Mouse (Mus musculus) ES-E14 (cell line): Measurements from ENCODE around the gene Serbp1. TPM values are rescaled to one million over a fixed set of nuclear protein-coding genes. Genes with fewer than 3 reads are reported as not detected.

ENCODE experiments used
- DNase-seq: peaks from one replicate; pipeline ENCODE4 v3.0.0-alpha.2; 2013; ENCODE audit warnings: low read depth, low spot score
- H3K27ac ChIP-seq: 2 replicates; pipeline ENCODE4 v1.5.1; 2012; ENCODE audit warnings: low read depth, mild to moderate bottlenecking, low read length, moderate library complexity, mixed read lengths; ENCODE audit not compliant: poor library complexity, insufficient read depth, severe bottlenecking
- H3K36me3 ChIP-seq: 2 replicates; pipeline ENCODE4 v1.6.1; 2012; ENCODE audit warnings: mild to moderate bottlenecking, low read length, moderate library complexity, mixed read lengths; ENCODE audit not compliant: control insufficient read depth, poor library complexity, insufficient read depth, severe bottlenecking
- H3K4me1 ChIP-seq, 2 experiments: fragments of 150-350 bp in 1 of 2; sonication (generic) in 1 of 2; 2 replicates each; pipeline ENCODE4 v1.6.1; 2012; ENCODE audit warnings: low read length in 2 of 2, mild to moderate bottlenecking in 1 of 2, mixed read lengths in 1 of 2; ENCODE audit not compliant: control insufficient read depth in 2 of 2, insufficient read depth in 2 of 2, poor library complexity in 1 of 2
- H3K4me3 ChIP-seq, 2 experiments: fragments of 150-350 bp in 1 of 2; sonication (generic) in 1 of 2; 2 replicates each; pipeline ENCODE4 v1.5.1; 2012; ENCODE audit warnings: low read length in 2 of 2, low read depth in 1 of 2, mild to moderate bottlenecking in 1 of 2, mixed read lengths in 1 of 2; ENCODE audit not compliant: insufficient read depth in 1 of 2, poor library complexity in 1 of 2, severe bottlenecking in 1 of 2
- H3K9ac ChIP-seq: 2 replicates; pipeline ENCODE4 v1.6.1; 2012; ENCODE audit warnings: low read depth, mild to moderate bottlenecking, low read length, mixed read lengths; ENCODE audit not compliant: poor library complexity, insufficient read depth, severe bottlenecking
- H3K9me3 ChIP-seq: fragments of 150-350 bp; sonication (generic); 2 replicates; pipeline ENCODE4 v1.6.1; 2012; ENCODE audit warnings: low read depth, mild to moderate bottlenecking, low read length; ENCODE audit not compliant: control insufficient read depth, insufficient read depth
- CHD2 ChIP-seq: IDR thresholded peaks from 2 replicates; pipeline ENCODE4 v1.6.1; 2014; ENCODE audit warnings: mild to moderate bottlenecking, low read depth, low read length, inconsistent platforms
- HCFC1 ChIP-seq: IDR thresholded peaks from 2 replicates; pipeline ENCODE4 v1.6.1; 2012; ENCODE audit warnings: low read length, inconsistent platforms, borderline replicate concordance; ENCODE audit not compliant: insufficient read depth
- MAFK ChIP-seq: IDR thresholded peaks from 2 replicates; pipeline ENCODE4 v1.6.1; 2014; ENCODE audit warnings: mild to moderate bottlenecking, low read depth, low read length, inconsistent platforms; ENCODE audit not compliant: insufficient read depth
- ZC3H11A ChIP-seq: IDR thresholded peaks from 2 replicates; pipeline ENCODE4 v1.6.1; 2012; ENCODE audit warnings: low read depth, mild to moderate bottlenecking, inconsistent platforms, low read length, borderline replicate concordance
- ZNF384 ChIP-seq: IDR thresholded peaks from 2 replicates; pipeline ENCODE4 v1.6.1; 2012; ENCODE audit warnings: low read depth, low read length, inconsistent platforms
- in situ Hi-C, 2 experiments: fragments of 600-800 bp; cut with MboI; formaldehyde crosslinking; loops; one replicate each; pipeline ENCODE4 v1.15.1; 2025; ENCODE audit warnings: low sequenced_read_pairs in 2 of 2, inconsistent platforms in 1 of 2; ENCODE audit not compliant: unreplicated experiment in 2 of 2
- total RNA-seq: library from RNA; depleted of rRNA; stranded (reverse); fragments of 300-350 nt; gene quantifications from 2 replicates; pipeline ENCODE4 v1.2.3, GENCODE M21; 2012

Serbp1 gene
- total RNA-seq, 1 experiment: 1,032 TPM

- peaks cover 0 to 11% of the 10 kb centered on the region in 2 experiments; a peak in 1 of 4 replicates for H3K4me1 ChIP-seq
- no peak overlapping the region for H3K9ac ChIP-seq
- no peaks in the 10 kb centered on the region for H3K9me3 ChIP-seq
- no peak for TF ChIP-seq ZNF384
- TF ChIP-seq CHD2: no peak
- TF ChIP-seq MAFK: no peak
- TF ChIP-seq ZC3H11A: no peak
- no peak for TF ChIP-seq HCFC1
- in situ Hi-C loops: no loop called here
- DNase-seq: no peak
- no peak overlapping the region for H3K27ac ChIP-seq
- no peak overlapping the region for H3K4me3 ChIP-seq
- H3K36me3 ChIP-seq: no peaks in the 10 kb centered on the region
Measured at GRCm38 (mm10) chr6:67302471-67302870, 64.5 kb downstream of the Serbp1 start.

GRCm38 (mm10) chr6:67303210-67303609 is 65.2 kb downstream of the Serbp1 start:
- no peak overlapping the region for H3K27ac ChIP-seq
- no peak overlapping the region for H3K9ac ChIP-seq
- H3K36me3 ChIP-seq: no peaks in the 10 kb centered on the region
- DNase-seq: no peak
- in situ Hi-C loops: no loop called here
- TF ChIP-seq ZC3H11A (no peak), ZNF384 (no peak), CHD2 (no peak), HCFC1 (no peak), MAFK (no peak)
- H3K4me1 ChIP-seq: peaks cover 0 to 11% of the 10 kb centered on the region in 2 experiments; a peak in 1 of 4 replicates
- H3K9me3 ChIP-seq: no peaks in the 10 kb centered on the region
- H3K4me3 ChIP-seq: no peak overlapping the region

- no peak overlapping the region for H3K4me3 ChIP-seq
- TF ChIP-seq HCFC1 (no peak), MAFK (no peak), CHD2 (no peak), ZNF384 (no peak), ZC3H11A (no peak)
- no peaks in the 10 kb centered on the region for H3K36me3 ChIP-seq
- H3K27ac ChIP-seq: no peak overlapping the region
- H3K4me1 ChIP-seq: 0 out of 4 replicates have a peak, but pooled peaks cover 0 to 2% of the 10 kb centered on the region in 2 experiments
- in situ Hi-C loops: no loop called here
- H3K9ac ChIP-seq: no peak overlapping the region
- H3K9me3 ChIP-seq: no peaks in the 10 kb centered on the region
- no peak for DNase-seq
Measured at GRCm38 (mm10) chr6:67308994-67309393, 71.0 kb downstream of the Serbp1 start.

- H3K9ac ChIP-seq: no peak overlapping the region
- DNase-seq: no peak
- no peak for TF ChIP-seq MAFK
- TF ChIP-seq HCFC1: no peak
- TF ChIP-seq ZC3H11A: no peak
- TF ChIP-seq CHD2: no peak
- TF ChIP-seq ZNF384: no peak
- H3K4me3 ChIP-seq: no peak overlapping the region
- H3K36me3 ChIP-seq: no peaks in the 10 kb centered on the region
- H3K4me1 ChIP-seq: 0 out of 4 replicates have a peak, but pooled peaks cover 0 to 2% of the 10 kb centered on the region in 2 experiments
- no peak overlapping the region for H3K27ac ChIP-seq
- in situ Hi-C loops: no loop called here
- H3K9me3 ChIP-seq: no peaks in the 10 kb centered on the region
Measured at GRCm38 (mm10) chr6:67309752-67310151, 71.8 kb downstream of the Serbp1 start.
